Mouse (Mus musculus): ENCODE measurements around the gene Rsph6a.
A peak's percentile ranks its signal among the peaks of the same experiment; 100 is the strongest.

Rsph6a gene

DNA sequence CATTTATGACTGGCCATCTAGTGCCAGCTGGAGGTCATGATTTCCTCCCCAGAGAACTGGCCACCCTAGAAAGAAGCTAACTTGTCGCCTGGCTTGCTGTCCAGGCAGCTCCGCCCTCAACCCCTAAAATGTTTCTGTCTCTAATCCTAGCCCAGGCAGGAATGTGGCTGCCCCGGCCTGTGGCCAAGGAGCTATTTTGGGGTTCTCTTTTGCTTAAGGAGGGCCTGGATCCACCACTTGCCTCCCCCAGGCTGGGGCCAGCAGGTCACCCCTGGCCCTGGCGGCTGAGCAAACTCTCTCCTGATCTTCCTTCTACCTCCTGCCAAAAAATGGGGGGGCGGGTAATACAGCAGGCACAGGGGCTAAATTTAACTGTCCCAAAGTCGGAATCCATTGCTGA, 28.6 kb downstream of the Rsph6a start:
- DNase-seq: no peak

DNA sequence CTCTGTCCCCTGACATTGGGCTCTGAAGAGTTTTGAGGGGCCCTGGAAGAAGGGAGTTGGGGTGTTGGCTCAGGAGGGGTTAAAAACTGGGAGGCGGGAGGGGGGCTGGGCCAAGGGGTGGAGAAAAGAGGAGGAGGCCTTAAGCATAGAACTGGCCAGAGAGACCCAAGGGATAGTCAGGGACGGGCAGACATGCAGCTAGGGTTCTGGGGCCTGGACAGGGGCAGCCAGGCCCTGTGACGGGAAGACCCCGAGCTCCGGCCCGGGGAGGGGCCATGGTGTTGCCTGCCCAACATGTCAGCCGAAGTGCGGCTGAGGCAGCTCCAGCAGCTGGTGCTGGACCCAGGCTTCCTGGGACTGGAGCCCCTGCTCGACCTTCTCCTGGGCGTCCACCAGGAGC, 29.2 kb downstream of the Rsph6a start, which contains the start of gene Dmpk:
Gene Dmpk, plus strand, starts transcription at position 149 of the 400 bp plus-strand sequence.
- DNase-seq: no peak

DNA sequence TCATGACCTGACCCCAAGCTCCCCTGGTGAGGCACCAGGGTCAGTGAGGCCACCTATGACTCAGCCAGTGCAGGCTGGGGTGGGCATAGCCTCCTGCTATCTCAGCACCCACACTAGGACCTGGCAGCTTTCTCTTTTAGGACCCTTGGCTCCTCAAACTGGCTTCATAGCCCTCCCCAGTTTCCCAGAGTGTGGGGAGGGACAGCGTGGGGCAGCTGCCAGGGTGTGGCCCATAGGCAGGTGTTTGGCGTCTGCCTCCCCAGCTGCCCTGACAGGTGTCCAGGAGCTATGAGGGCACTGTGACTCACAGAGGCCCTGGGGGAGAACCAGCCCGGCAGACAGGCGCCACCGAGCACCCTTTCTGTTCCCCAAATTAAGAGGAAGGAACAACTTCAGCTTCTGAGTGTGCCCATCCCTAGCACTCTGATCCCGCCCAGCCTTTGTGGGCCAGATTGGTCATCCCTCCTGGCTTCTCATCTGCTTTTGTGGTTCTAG, 29.8 kb downstream of the Rsph6a start:
- DNase-seq: no peak

DNA sequence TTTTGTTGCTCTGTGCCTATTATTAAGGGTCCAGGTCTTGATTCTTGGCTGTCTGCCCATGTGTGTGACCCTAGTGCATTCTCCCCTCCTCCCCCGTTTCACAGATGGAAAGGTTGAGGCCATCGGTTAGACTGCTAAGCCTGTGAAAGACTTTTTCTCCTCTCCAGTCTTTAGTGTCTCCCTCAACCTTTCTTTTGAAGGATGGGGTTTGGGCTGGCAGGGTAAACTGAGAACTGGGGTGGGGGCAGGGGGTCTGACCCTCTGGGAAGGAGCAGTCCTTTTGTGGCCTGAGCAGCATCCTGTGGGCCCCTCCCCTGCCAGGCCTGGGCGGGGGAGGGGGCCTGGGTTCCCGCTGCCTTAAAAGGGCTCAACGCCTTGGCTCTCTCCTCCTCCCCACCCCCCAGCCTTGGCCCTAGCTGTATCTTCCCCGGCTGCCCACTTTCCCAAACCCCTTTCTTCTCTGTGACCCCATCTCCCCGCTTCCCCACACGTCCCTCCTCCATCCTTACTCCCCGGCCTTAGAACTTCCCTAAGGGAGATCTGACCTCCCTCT, 30.5 kb downstream of the Rsph6a start:
- DNase-seq: no peak

DNA sequence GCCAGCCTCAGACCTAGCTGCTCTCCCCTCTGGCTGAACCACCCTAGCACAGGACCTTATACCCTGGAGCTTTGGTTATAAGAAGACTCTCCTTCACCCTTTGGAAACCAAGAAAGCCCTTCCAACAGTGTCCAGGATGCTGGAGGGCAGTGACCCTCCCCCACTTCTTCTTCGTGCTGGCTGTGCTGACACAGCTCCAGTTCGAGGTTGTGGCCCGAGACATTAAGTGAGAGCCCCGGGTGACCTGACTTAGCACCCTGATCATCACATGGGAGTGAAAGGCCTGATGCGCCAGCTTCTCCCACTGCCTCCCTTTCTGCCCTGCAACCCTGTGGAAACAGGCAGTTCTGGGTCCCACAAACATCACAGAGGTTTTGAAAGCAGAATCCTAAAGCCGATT, 31.0 kb downstream of the Rsph6a start:
- no peak for DNase-seq

DNA sequence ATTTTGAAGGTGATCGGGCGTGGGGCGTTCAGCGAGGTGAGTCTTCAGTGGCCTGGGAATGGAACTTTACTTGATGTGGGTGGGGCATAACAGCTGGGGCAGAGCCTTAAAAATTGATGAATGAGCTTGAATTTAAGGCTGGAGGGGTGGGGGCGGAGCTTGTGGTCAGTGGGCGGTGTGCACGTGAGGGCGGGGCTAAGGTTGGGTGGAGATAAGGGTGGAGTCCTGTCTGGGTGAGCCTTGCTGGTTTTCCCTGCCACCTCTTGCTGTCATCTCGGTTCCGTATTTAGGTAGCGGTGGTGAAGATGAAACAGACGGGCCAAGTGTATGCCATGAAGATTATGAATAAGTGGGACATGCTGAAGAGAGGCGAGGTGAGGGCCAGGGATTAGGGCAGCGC, 31.6 kb downstream of the Rsph6a start:
- no peak for DNase-seq

GRCm38 (mm10) chr7:19086760-19087159, 32.3 kb downstream of the Rsph6a start:
- no peak for DNase-seq

GRCm38 (mm10) chr7:19088813-19089212, 34.3 kb downstream of the Rsph6a start:
- peak; percentile 70 for DNase-seq

DNA sequence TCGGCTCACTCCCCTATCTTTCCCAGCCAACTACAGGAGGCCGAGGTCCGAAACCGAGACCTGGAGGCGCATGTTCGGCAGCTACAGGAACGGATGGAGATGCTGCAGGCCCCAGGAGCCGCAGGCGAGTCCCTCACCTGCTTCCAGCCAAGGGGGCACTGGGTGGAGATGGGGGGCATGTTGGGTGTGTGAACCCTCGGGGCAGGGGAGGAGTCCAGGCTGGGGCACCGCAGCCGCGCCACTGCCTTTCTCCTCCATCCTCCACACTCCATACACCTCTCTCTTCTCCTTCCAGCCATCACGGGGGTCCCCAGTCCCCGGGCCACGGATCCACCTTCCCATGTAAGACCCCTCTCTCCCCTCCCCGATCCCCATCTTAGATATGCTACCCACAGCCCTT, 37.4 kb downstream of the Rsph6a start:
- no peak for DNase-seq

- DNase-seq: peak; percentile 70
These were observed 38.1 kb downstream of the Rsph6a start for GRCm38 (mm10) chr7:19092381-19093173.

DNA sequence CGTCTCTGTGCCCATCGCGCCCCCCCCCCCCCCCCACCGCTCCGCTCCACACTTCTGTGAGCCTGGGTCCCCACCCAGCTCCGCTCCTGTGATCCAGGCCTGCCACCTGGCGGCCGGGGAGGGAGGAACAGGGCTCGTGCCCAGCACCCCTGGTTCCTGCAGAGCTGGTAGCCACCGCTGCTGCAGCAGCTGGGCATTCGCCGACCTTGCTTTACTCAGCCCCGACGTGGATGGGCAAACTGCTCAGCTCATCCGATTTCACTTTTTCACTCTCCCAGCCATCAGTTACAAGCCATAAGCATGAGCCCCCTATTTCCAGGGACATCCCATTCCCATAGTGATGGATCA, 38.7 kb downstream of the Rsph6a start:
- DNase-seq: peak; percentile 91

- peak; percentile 99 for DNase-seq
These were observed 39.3 kb downstream of the Rsph6a start for GRCm38 (mm10) chr7:19093537-19094385.

DNA sequence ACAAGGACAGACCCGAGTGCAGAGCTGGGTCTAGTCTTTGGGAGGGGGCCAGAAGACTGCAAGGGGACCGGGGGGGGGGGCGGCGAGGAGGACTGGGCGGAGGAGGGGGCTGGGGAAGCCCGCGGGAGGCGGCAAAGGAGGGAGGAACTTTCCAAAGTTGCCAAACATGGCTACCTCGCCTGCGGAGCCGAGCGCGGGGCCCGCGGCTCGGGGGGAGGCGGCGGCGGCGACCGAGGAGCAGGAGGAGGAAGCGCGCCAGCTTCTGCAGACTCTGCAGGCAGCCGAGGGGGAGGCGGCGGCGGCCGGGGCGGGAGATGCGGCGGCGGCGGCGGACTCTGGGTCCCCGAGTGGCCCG, 40.0 kb downstream of the Rsph6a start, which contains the start of gene Six5:
Gene Six5, plus strand, starts transcription at position 124 of the 355 bp plus-strand sequence.
- no peak for DNase-seq

DNA sequence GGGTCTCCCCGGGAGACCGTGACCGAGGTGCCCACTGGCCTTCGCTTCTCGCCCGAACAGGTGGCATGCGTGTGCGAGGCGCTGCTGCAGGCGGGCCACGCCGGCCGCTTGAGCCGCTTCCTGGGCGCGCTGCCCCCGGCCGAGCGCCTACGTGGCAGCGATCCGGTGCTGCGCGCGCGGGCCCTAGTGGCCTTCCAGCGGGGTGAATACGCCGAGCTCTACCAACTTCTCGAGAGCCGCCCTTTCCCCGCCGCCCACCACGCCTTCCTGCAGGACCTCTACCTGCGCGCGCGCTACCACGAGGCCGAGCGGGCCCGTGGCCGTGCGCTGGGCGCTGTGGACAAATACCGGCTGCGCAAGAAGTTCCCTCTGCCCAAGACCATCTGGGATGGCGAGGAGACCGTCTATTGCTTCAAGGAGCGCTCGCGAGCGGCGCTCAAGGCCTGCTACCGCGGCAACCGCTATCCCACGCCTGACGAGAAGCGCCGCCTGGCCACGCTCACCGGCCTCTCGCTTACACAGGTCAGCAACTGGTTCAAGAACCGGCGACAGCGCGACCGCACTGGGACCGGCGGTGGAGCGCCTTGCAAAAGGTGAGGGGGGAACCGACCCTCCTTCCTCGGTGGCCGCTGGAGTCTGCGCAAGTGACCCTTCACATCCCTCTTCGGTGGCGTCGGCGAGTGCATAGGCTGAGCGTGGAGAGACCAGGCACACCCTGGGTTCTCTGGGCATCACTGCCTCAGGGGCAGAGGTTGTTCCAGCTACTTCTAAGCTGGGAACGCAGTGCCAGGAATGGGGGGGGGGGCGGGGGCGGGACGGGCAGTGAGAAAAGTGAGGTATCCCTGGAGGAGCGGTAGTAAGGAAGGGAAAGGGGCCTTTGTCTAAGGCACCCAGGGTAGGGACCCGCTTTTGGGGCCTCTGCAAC, 40.6 kb downstream of the Rsph6a start:
- peak; percentile 63 for DNase-seq

DNA sequence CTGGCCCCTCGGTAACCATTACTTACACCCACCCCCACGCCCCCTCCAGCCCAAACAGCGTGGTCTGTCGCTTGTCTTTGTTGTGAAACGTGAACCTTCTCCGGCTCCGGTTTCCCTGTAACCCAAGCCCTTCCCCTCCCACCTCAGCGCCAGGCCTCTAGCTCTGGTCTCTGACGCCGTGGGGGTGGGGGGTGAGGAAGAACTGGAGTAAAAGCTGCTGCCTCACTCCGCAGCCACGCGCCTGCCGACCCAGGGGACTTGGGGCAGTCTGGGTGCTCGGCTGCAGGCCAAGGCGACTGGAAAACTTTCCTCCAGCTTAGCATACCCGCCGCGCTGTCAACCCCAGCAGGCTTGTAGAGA, 41.2 kb downstream of the Rsph6a start:
- DNase-seq: peak; percentile 60

GRCm38 (mm10) chr7:19096421-19096976, 42.0 kb downstream of the Rsph6a start:
- no peak for DNase-seq

- no peak for DNase-seq
These were observed 42.7 kb downstream of the Rsph6a start for GRCm38 (mm10) chr7:19097217-19097616.

DNA sequence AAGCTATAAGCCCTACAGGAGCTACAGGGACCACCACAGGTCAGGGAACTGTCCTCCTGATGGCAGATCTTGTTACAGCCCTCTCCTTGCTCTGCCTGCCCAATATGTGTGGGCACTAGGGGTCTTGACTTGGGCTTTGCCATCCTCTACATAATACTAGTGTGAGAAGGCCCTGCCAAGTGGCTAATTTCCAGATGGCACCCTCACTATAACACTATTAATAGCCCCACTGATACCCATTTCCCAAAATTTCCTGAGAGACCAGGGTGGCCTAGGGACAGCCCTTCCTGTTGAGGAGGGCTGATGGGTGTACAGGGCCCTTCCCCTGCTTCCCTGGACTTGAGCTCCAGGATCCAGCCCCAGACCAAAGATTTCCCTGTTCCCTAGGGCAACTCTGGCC, 43.4 kb downstream of the Rsph6a start:
- DNase-seq: no peak

GRCm38 (mm10) chr7:19098811-19099210, 44.3 kb downstream of the Rsph6a start:
- DNase-seq: no peak

DNA sequence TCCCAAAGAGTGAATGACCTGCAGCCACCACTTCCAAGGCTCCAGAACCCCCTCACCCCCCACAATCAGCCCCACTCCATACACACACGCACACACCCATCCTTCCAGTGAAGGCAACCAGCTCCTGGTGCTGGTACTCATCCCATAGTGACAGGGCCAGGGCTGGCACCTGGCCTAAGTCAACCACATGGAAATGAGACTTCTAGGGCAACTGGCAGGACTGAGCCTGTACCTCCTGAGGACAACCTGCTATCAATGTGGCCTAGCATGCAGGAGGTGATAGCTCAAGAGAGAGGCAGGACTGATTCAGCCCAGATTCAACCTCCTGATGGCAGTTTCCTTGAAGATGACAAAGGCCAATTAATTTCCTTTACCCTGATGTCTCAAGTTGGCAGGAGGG, 45.8 kb downstream of the Rsph6a start:
- no peak for DNase-seq

DNA sequence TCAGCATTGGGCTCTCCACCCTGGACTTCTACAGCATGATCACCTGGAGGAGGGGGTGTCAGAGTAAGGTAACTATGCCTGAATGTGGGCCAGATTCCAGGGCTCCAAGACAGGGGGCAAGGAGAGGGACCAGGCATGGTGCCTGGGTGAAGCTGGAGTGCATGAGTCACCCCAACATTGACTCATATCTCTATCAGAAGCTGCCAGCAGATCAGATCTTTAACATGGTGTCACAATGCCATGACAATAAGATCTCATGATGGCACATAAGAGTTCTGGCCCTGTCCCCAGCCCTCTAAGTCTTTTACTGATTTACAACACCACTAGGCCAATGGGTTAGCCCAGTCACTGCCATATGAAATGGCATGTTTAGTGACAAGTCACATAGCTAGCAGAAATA, 49.3 kb downstream of the Rsph6a start:
- no peak for DNase-seq

DNA sequence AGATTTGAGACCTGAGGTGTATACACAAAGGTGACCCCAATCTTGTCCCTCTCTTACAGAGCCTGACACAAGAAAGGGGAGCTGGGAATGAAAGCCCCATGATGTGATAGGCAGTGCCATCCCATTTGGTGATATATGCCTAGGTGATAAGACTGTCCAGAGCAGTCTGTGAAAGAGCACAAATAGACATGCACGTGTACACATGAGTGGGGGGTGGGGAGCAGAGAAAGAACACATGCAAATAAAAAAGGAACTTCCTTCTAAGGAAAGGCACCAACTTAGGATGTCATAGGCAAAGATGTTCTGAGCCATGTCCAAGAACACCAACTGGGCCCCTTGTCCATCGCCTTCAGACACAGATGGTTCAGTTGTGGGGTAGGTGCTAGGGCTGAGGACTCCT, 50.0 kb downstream of the Rsph6a start:
- DNase-seq: no peak
